Mouse (Mus musculus) myocyte (in vitro differentiated cells): ENCODE measurements around the gene Ccdc43. TPM values are rescaled to one million over a fixed set of nuclear protein-coding genes. Genes with fewer than 3 reads are reported as not detected.

Source experiments
- H3K27me3 ChIP-seq: one replicate; pipeline ENCODE4 v1.6.1; 2011; ENCODE audit not compliant: control insufficient read depth, insufficient read depth, insufficient read length
- H3K36me3 ChIP-seq: one replicate; pipeline ENCODE4 v1.6.1; 2011; ENCODE audit not compliant: control insufficient read depth, insufficient read depth
- H3K4me2 ChIP-seq: one replicate; pipeline ENCODE4 v1.6.1; 2011; ENCODE audit warnings: low read depth, control low read depth
- H3K4me3 ChIP-seq: one replicate; pipeline ENCODE4 v1.5.1; 2011; ENCODE audit warnings: mild to moderate bottlenecking, control low read depth, moderate library complexity
- H3K79me2 ChIP-seq: one replicate; pipeline ENCODE4 v1.6.1; 2011; ENCODE audit not compliant: control insufficient read depth, insufficient read depth
- H3ac ChIP-seq: one replicate; pipeline ENCODE4 v1.6.1; 2011; ENCODE audit not compliant: control insufficient read depth, insufficient read length
- CEBPB ChIP-seq: IDR thresholded peaks from 2 replicates; pipeline ENCODE4 v1.6.1; 2011; ENCODE audit warnings: mild to moderate bottlenecking, moderate library complexity; ENCODE audit not compliant: poor library complexity, insufficient read depth, severe bottlenecking
- E2F4 ChIP-seq: IDR thresholded peaks from one replicate; pipeline ENCODE4 v1.6.1; 2011; ENCODE audit warnings: mild to moderate bottlenecking, control low read depth, moderate library complexity; ENCODE audit not compliant: insufficient read depth
- MAX ChIP-seq: IDR thresholded peaks from one replicate; pipeline ENCODE4 v1.6.1; 2011; ENCODE audit warnings: low read depth, mild to moderate bottlenecking, control low read depth
- MYOD1 ChIP-seq, 3 experiments: IDR thresholded peaks; one replicate each; pipeline ENCODE4 v1.6.1; 2011; ENCODE audit warnings: control low read depth in 2 of 3, low read depth in 2 of 3, mild to moderate bottlenecking in 2 of 3, moderate library complexity in 1 of 3; ENCODE audit not compliant: insufficient read length in 2 of 3, control insufficient read depth in 1 of 3
- MYOG ChIP-seq, 3 experiments: IDR thresholded peaks; one replicate each; pipeline ENCODE4 v1.6.1; 2011; ENCODE audit warnings: control low read depth in 2 of 3, low read depth in 2 of 3, mild to moderate bottlenecking in 2 of 3; ENCODE audit not compliant: insufficient read length in 2 of 3, control insufficient read depth in 1 of 3, insufficient read depth in 1 of 3
- POLR2A ChIP-seq: IDR thresholded peaks from one replicate; pipeline ENCODE4 v1.6.1; 2011; ENCODE audit warnings: low read depth, mild to moderate bottlenecking, control low read depth, moderate library complexity; ENCODE audit not compliant: insufficient read length
- POLR2AphosphoS2 ChIP-seq: IDR thresholded peaks from one replicate; pipeline ENCODE4 v1.6.1; 2011; ENCODE audit warnings: low read depth, control low read depth; ENCODE audit not compliant: insufficient read length
- REST ChIP-seq: IDR thresholded peaks from one replicate; pipeline ENCODE4 v1.6.1; 2011; ENCODE audit warnings: mild to moderate bottlenecking, control low read depth, moderate library complexity; ENCODE audit not compliant: insufficient read depth, insufficient read length
- SRF ChIP-seq: IDR thresholded peaks from one replicate; pipeline ENCODE4 v1.6.1; 2011; ENCODE audit warnings: low read depth; ENCODE audit not compliant: control insufficient read depth, insufficient read length
- TCF12 ChIP-seq: IDR thresholded peaks from one replicate; pipeline ENCODE4 v1.6.1; 2011; ENCODE audit warnings: mild to moderate bottlenecking, control low read depth; ENCODE audit not compliant: poor library complexity, insufficient read depth, severe bottlenecking
- TCF3 ChIP-seq: IDR thresholded peaks from one replicate; pipeline ENCODE4 v1.6.1; 2011; ENCODE audit warnings: low read depth, control low read depth; ENCODE audit not compliant: insufficient read length
- USF1 ChIP-seq: IDR thresholded peaks from one replicate; pipeline ENCODE4 v1.6.1; 2011; ENCODE audit warnings: low read depth, mild to moderate bottlenecking, control low read depth, moderate library complexity
- polyA plus RNA-seq: library from polyadenylated mRNA; unstranded; fragments of >200 nt; fragmentation: generic; extraction: Trizol; gene quantifications from one replicate; pipeline ENCODE4 v1.2.1, GENCODE M21; 2012; ENCODE audit warnings: missing spikeins

Gene Ccdc43
- polyA plus RNA-seq, 1 experiment, result 26.8 TPM

- no peaks in the 10 kb centered on the region for H3K27me3 ChIP-seq
- peak overlapping the region; percentile 73 for H3K4me2 ChIP-seq
- H3K36me3 ChIP-seq, result no peaks in the 10 kb centered on the region
- H3K4me3 ChIP-seq, result no peak overlapping the region
- no peaks in the 10 kb centered on the region for H3K79me2 ChIP-seq
- H3ac ChIP-seq, result no peak overlapping the region
- TF ChIP-seq MYOG (IDR thresholded peaks at IDR 0.05; ENCODE audit: control insufficient read depth in 1 of 3, insufficient read depth in 1 of 3, insufficient read length in 2 of 3, low read depth in 2 of 3) (no peak), SRF (no peak), MYOD1 (IDR thresholded peaks at IDR 0.05; ENCODE audit: control insufficient read depth in 1 of 3, insufficient read length in 2 of 3, low read depth in 2 of 3) (no peak), POLR2A (no peak), CEBPB (no peak), POLR2AphosphoS2 (no peak), TCF12 (no peak), MAX (no peak), REST (no peak)
Measured at GRCm38 (mm10) chr11:102656931-102657330, 40.7 kb downstream of the Ccdc43 start.

DNA sequence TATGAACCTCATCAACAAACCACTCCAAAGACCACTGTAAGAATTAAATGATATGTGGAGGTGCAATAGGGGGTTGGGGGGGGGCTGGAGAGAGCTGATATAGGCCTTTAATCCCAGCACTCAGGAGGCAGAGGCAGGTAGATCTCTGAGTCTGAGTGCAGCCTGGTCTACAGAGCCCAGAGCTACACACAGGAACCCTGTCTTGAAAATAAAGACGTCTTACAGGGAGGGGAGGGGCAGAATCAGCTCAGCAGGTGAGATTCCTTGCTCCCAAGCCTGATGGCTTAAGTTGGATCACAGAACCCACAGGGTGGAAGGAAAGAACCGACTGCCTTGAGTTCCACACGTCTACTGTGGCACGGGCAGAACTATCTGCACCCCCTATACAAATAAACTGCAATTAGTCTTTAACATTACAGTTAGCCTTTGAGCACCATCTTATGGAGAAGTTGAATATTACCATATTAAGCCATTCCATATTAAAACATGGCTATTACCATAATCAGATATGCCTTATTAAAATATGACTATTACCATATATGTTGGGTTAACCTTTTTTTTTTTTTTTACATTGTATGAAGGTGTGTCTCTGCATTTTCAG is 41.2 kb downstream of the Ccdc43 start:
- no peak for TF ChIP-seq MAX
- no peak for TF ChIP-seq MYOG (IDR thresholded peaks at IDR 0.05; ENCODE audit: control insufficient read depth in 1 of 3, insufficient read depth in 1 of 3, insufficient read length in 2 of 3, low read depth in 2 of 3)
- TF ChIP-seq CEBPB, result no peak
- no peak for TF ChIP-seq USF1
- TF ChIP-seq POLR2A, result no peak
- no peak for TF ChIP-seq POLR2AphosphoS2
- TF ChIP-seq MYOD1 (IDR thresholded peaks at IDR 0.05; ENCODE audit: control insufficient read depth in 1 of 3, insufficient read length in 2 of 3, low read depth in 2 of 3), result no peak

GRCm38 (mm10) chr11:102655888-102656287 is 41.7 kb downstream of the Ccdc43 start:
- Histone ChIP-seq H3K4me3 (no peak overlapping the region), H3K4me2 (peak overlapping the region; percentile 73), H3K36me3 (no peaks in the 10 kb centered on the region), H3ac (no peak overlapping the region), H3K27me3 (no peaks in the 10 kb centered on the region), H3K79me2 (no peaks in the 10 kb centered on the region)
- TF ChIP-seq TCF12 (no peak), MAX (no peak), E2F4 (no peak), USF1 (no peak)

More for the DNA sequence above, 41.2 kb downstream of the Ccdc43 start:
- no peak overlapping the region for H3ac ChIP-seq
- H3K4me3 ChIP-seq, result no peak overlapping the region
- no peaks in the 10 kb centered on the region for H3K79me2 ChIP-seq
- H3K4me2 ChIP-seq, result peak overlapping the region; percentile 73
- H3K27me3 ChIP-seq, result no peaks in the 10 kb centered on the region
- no peaks in the 10 kb centered on the region for H3K36me3 ChIP-seq

DNA sequence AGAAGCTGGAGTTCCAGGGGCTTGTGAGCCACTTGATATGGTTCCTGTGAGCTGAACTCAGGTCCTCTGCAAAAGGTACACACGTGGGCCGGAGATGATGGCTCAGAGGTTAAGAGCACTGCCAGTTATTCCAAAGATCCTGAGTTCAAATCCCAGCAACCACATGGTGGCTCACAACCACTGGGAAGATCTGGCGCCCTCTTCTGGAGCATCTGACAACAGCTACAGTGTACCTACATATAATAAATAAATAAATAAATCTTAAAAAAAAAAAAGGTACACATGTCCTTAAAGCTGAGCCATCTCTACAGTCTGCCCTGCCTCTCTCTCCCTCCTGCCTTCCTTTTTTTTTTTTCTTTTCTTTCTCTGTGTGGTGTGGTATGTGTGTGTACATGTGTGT is 44.7 kb downstream of the Ccdc43 start:
- no peak overlapping the region for H3ac ChIP-seq
- H3K4me2 ChIP-seq, result no peak overlapping the region
- H3K79me2 ChIP-seq, result no peaks in the 10 kb centered on the region
- H3K4me3 ChIP-seq, result no peak overlapping the region
- no peaks in the 10 kb centered on the region for H3K36me3 ChIP-seq
- TF ChIP-seq REST, result no peak
- TF ChIP-seq USF1, result no peak
- no peak for TF ChIP-seq TCF12
- no peak for TF ChIP-seq TCF3
- TF ChIP-seq SRF, result no peak
- no peak for TF ChIP-seq MAX
- no peak for TF ChIP-seq CEBPB
- TF ChIP-seq POLR2AphosphoS2, result no peak
- no peak for TF ChIP-seq E2F4
- TF ChIP-seq MYOD1 (IDR thresholded peaks at IDR 0.05; ENCODE audit: control insufficient read depth in 1 of 3, insufficient read length in 2 of 3, low read depth in 2 of 3), result no peak
- TF ChIP-seq MYOG (IDR thresholded peaks at IDR 0.05; ENCODE audit: control insufficient read depth in 1 of 3, insufficient read depth in 1 of 3, insufficient read length in 2 of 3, low read depth in 2 of 3), result no peak
- no peak for TF ChIP-seq POLR2A
- H3K27me3 ChIP-seq, result no peaks in the 10 kb centered on the region

DNA sequence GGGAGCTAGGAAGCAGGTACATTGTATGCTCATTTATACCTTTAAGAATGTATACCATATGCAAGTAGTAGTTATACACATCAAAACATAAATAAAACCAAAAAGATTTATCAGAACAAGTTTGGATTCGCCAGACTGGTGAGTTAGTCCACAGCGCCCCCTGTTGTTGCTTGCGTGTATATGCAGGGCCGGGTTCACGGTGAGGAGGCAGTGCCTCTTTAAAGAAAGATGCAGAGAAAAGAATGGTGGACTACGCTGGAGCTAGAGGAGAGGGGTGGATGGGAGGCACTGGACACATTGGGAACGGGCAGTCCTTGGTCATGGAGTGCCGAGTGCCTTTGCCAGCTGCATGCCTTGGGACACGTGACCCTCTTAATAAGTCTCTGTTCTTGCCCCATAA is 46.2 kb downstream of the Ccdc43 start:
- Histone ChIP-seq H3K36me3 (no peaks in the 10 kb centered on the region), H3K4me2 (no peak overlapping the region), H3K27me3 (no peaks in the 10 kb centered on the region), H3K79me2 (no peaks in the 10 kb centered on the region), H3ac (no peak overlapping the region), H3K4me3 (no peak overlapping the region)
- no peak for TF ChIP-seq POLR2AphosphoS2
- no peak for TF ChIP-seq E2F4
- no peak for TF ChIP-seq CEBPB
- no peak for TF ChIP-seq USF1
- TF ChIP-seq MYOG (IDR thresholded peaks at IDR 0.05; ENCODE audit: control insufficient read depth in 1 of 3, insufficient read depth in 1 of 3, insufficient read length in 2 of 3, low read depth in 2 of 3), result no peak
- no peak for TF ChIP-seq MAX
- no peak for TF ChIP-seq TCF12
- no peak for TF ChIP-seq SRF
- no peak for TF ChIP-seq MYOD1 (IDR thresholded peaks at IDR 0.05; ENCODE audit: control insufficient read depth in 1 of 3, insufficient read length in 2 of 3, low read depth in 2 of 3)
- TF ChIP-seq REST, result no peak
- no peak for TF ChIP-seq TCF3
- TF ChIP-seq POLR2A, result no peak
